Mouse (Mus musculus) embryonic facial prominence, embryonic 10.5 days (tissue): ENCODE data around the gene Sgms1. TPM values are rescaled to one million over a fixed set of nuclear protein-coding genes. Genes with fewer than 3 reads are reported as not detected.

Experiments used
- DNase-seq: peaks from one replicate; pipeline ENCODE4 v3.0.0-alpha.2; 2017; ENCODE audit warnings: low spot score
- H3K27ac ChIP-seq: fragments of 300-500 bp; sonication (generic); replicated peaks from 2 replicates; pipeline ENCODE4 v1.5.1; 2016; ENCODE audit warnings: mild to moderate bottlenecking
- H3K27me3 ChIP-seq: fragments of 300-500 bp; sonication (generic); replicated peaks from 2 replicates; pipeline ENCODE4 v1.6.1; 2016; ENCODE audit warnings: low read depth, mild to moderate bottlenecking; ENCODE audit not compliant: poor library complexity, severe bottlenecking
- H3K36me3 ChIP-seq: fragments of 300-500 bp; sonication (generic); replicated peaks from 2 replicates; pipeline ENCODE4 v1.6.1; 2016; ENCODE audit warnings: mild to moderate bottlenecking, moderate library complexity
- H3K4me1 ChIP-seq: fragments of 300-500 bp; sonication (generic); 2 replicates; pipeline ENCODE4 v1.6.1; 2016
- H3K4me3 ChIP-seq: fragments of 300-500 bp; sonication (generic); 2 replicates; pipeline ENCODE4 v1.5.1; 2016; ENCODE audit warnings: mild to moderate bottlenecking, moderate library complexity
- H3K9me3 ChIP-seq: fragments of 300-500 bp; sonication (generic); 2 replicates; pipeline ENCODE4 v1.6.1; 2016; ENCODE audit warnings: mild to moderate bottlenecking
- WGBS: fragments of 180-500 bp; shearing (Covaris S2); methylation state at CpG from one replicate; pipeline ENCODE4 v1.1.7; 2016; 5-methylcytosine and 5-hydroxymethylcytosine counted together
- polyA plus RNA-seq: library from polyadenylated mRNA; unstranded; fragments of >200 nt; fragmentation: Nextera tagmentation; extraction: Ambion mirVana; gene quantifications from 2 replicates; pipeline ENCODE4 v1.2.1, GENCODE M21; 2016

The Sgms1 gene
- polyA plus RNA-seq, 1 experiment from 2014 or later: 16.6 TPM

- H3K36me3 ChIP-seq: no peaks in the 10 kb centered on the region
- DNase-seq: no peak
- peaks cover 18% of the 10 kb centered on the region for H3K4me1 ChIP-seq
- no peaks in the 10 kb centered on the region for H3K9me3 ChIP-seq
- no peak overlapping the region for H3K4me3 ChIP-seq
- no peaks in the 10 kb centered on the region for H3K27me3 ChIP-seq
- 82% methylated on average over 10 of the region's 10 CpGs for WGBS
- no peak overlapping the region for H3K27ac ChIP-seq
Measured at GRCm38 (mm10) chr19:32231292-32231691, 158.2 kb downstream of the Sgms1 start.

DNA sequence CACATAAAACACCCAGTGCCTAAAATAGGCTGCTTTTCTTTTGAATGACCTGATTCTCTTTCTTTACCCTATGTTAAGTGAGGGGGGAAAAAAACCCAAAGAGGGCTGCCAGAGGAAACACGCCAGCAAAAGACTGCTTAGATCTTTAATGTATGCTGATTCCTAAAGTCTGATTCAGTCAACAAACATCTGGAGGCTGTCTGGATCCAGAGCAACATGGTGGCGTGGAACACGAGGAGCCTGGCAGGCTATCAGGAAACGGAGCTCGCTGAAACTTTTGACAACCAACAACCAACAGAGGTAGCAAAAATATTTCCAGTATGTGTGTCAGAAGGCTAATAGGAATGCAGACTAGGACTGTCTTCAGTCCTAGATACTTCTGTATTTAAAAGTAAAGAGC is 158.7 kb downstream of the Sgms1 start:
- Histone ChIP-seq H3K27ac (no peak overlapping the region), H3K4me3 (no peak overlapping the region), H3K36me3 (no peaks in the 10 kb centered on the region), H3K9me3 (no peaks in the 10 kb centered on the region), H3K4me1 (peaks cover 18% of the 10 kb centered on the region), H3K27me3 (no peaks in the 10 kb centered on the region)
- WGBS: 79% methylated on average over 5 of the region's 5 CpGs
- DNase-seq: no peak

- peaks cover 15% of the 10 kb centered on the region for H3K4me1 ChIP-seq
Measured at GRCm38 (mm10) chr19:32230301-32230700, 159.2 kb downstream of the Sgms1 start.

GRCm38 (mm10) chr19:32229776-32230175 is 159.7 kb downstream of the Sgms1 start:
- Histone ChIP-seq H3K27ac (no peak overlapping the region), H3K36me3 (no peaks in the 10 kb centered on the region), H3K27me3 (no peaks in the 10 kb centered on the region), H3K9me3 (no peaks in the 10 kb centered on the region), H3K4me1 (peaks cover 9% of the 10 kb centered on the region), H3K4me3 (no peak overlapping the region)
- no peak for DNase-seq
- WGBS: 93% methylated on average over 5 of the region's 5 CpGs

More at GRCm38 (mm10) chr19:32230301-32230700, 159.2 kb downstream of the Sgms1 start:
- Histone ChIP-seq H3K27me3 (no peaks in the 10 kb centered on the region), H3K4me3 (no peak overlapping the region), H3K36me3 (no peaks in the 10 kb centered on the region), H3K9me3 (no peaks in the 10 kb centered on the region), H3K27ac (no peak overlapping the region)
- DNase-seq: no peak
- 88% methylated on average over 5 of the region's 5 CpGs for WGBS

DNA sequence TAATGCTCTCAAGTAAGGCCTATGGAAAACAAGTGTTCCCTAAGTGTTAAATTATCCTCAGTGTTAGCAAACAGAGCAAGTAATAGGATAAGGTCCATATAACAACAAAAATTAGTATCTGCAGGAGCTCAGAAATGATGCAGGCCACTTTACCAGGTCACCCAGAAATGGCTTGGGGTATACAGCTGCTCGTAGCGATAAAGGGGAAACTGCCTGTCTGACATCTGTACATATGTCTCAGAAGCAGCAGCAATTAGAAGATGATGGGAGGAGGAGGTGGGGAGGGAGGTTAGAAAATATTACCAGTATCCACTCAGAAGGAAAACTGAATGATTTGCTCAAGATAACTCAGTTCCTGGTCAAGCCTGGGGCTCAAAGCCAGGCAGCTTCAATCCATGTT is 162.3 kb downstream of the Sgms1 start:
- Histone ChIP-seq H3K4me3 (no peak overlapping the region), H3K36me3 (peaks cover 7% of the 10 kb centered on the region; the same call in 1 of the 2 replicates), H3K27me3 (no peaks in the 10 kb centered on the region), H3K27ac (no peak overlapping the region), H3K4me1 (no peaks in the 10 kb centered on the region), H3K9me3 (no peaks in the 10 kb centered on the region)
- DNase-seq: no peak
- WGBS: 90% methylated on average over 2 of the region's 2 CpGs

GRCm38 (mm10) chr19:32225097-32225490 is 164.4 kb downstream of the Sgms1 start:
- Histone ChIP-seq H3K27me3 (no peaks in the 10 kb centered on the region), H3K9me3 (no peaks in the 10 kb centered on the region), H3K4me1 (peaks cover 7% of the 10 kb centered on the region), H3K36me3 (peaks cover 11% of the 10 kb centered on the region; the same call in 1 of the 2 replicates), H3K4me3 (no peak overlapping the region), H3K27ac (no peak overlapping the region)
- 83% methylated on average over 9 of the region's 9 CpGs for WGBS
- DNase-seq: no peak

- Histone ChIP-seq H3K27ac (no peak overlapping the region), H3K4me3 (no peak overlapping the region), H3K27me3 (no peaks in the 10 kb centered on the region), H3K36me3 (peaks cover 11% of the 10 kb centered on the region; the same call in 1 of the 2 replicates), H3K9me3 (no peaks in the 10 kb centered on the region), H3K4me1 (peaks cover 7% of the 10 kb centered on the region)
- WGBS: 82% methylated on average over 2 of the region's 2 CpGs
- DNase-seq: no peak
Measured at GRCm38 (mm10) chr19:32224318-32225096, 165.0 kb downstream of the Sgms1 start.

- Histone ChIP-seq H3K4me3 (no peak overlapping the region), H3K4me1 (peaks cover 7% of the 10 kb centered on the region), H3K9me3 (no peaks in the 10 kb centered on the region), H3K36me3 (peaks cover 11% of the 10 kb centered on the region; the same call in 1 of the 2 replicates), H3K27ac (no peak overlapping the region), H3K27me3 (no peaks in the 10 kb centered on the region)
- no peak for DNase-seq
- WGBS: 90% methylated on average over 3 of the region's 3 CpGs
Measured at GRCm38 (mm10) chr19:32223751-32224174, 165.8 kb downstream of the Sgms1 start.

DNA sequence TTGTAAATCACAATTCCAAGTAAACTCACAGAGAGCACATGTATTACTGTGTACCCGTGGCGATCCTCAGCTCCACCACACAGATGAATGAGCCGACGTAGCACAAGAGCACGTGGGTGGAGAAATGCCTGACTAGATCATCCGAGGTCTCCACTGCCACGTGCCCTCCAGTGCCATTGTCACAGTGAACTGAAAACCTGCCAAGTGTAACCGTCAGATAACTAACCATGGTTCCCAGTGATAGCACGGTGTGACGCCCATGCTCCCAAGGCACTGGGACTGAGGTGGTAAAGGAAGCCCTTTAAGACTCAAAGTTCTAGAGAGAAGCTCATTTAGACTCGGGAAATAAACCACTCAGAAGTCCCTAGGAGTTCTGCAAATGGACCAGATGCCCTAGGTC is 167.4 kb downstream of the Sgms1 start:
- H3K4me1 ChIP-seq: peaks cover 7% of the 10 kb centered on the region
- WGBS: 95% methylated on average over 11 of the region's 11 CpGs
- H3K27me3 ChIP-seq: no peaks in the 10 kb centered on the region
- no peaks in the 10 kb centered on the region for H3K9me3 ChIP-seq
- no peak for DNase-seq
- H3K27ac ChIP-seq: no peak overlapping the region
- no peak overlapping the region for H3K4me3 ChIP-seq
- H3K36me3 ChIP-seq: peaks cover 11% of the 10 kb centered on the region; the same call in 1 of the 2 replicates

DNA sequence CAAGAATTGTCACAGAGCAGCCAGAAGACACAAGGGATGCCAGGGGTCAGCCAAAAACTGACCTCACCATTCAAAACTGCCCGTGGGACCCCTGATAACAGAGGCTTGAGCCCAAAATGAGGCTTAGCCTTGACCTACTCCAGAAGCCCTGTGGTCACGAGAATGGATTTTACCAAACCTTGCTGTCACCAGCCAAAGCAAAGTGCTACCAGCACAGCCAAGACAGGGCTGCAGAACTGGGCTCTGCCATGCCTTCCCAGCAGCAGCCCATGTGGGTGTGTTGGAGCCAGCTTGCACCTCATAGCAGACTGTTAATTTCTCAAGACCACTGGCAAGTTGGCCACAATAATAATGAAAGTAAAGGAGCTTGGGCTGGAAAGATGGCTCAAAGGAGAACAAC is 168.5 kb downstream of the Sgms1 start:
- Histone ChIP-seq H3K27me3 (no peaks in the 10 kb centered on the region), H3K36me3 (peaks cover 11% of the 10 kb centered on the region; the same call in 1 of the 2 replicates), H3K4me1 (peaks cover 7% of the 10 kb centered on the region), H3K9me3 (no peaks in the 10 kb centered on the region), H3K27ac (no peak overlapping the region), H3K4me3 (no peak overlapping the region)
- no peak for DNase-seq
- WGBS: 57% methylated on average over 2 of the region's 2 CpGs

GRCm38 (mm10) chr19:32216710-32217109 is 172.8 kb downstream of the Sgms1 start:
- H3K4me1 ChIP-seq: peaks cover 12% of the 10 kb centered on the region
- H3K27me3 ChIP-seq: no peaks in the 10 kb centered on the region
- no peak overlapping the region for H3K4me3 ChIP-seq
- WGBS: 92% methylated on average over 2 of the region's 2 CpGs
- H3K36me3 ChIP-seq: no peaks in the 10 kb centered on the region
- DNase-seq: no peak
- no peaks in the 10 kb centered on the region for H3K9me3 ChIP-seq
- no peak overlapping the region for H3K27ac ChIP-seq

DNA sequence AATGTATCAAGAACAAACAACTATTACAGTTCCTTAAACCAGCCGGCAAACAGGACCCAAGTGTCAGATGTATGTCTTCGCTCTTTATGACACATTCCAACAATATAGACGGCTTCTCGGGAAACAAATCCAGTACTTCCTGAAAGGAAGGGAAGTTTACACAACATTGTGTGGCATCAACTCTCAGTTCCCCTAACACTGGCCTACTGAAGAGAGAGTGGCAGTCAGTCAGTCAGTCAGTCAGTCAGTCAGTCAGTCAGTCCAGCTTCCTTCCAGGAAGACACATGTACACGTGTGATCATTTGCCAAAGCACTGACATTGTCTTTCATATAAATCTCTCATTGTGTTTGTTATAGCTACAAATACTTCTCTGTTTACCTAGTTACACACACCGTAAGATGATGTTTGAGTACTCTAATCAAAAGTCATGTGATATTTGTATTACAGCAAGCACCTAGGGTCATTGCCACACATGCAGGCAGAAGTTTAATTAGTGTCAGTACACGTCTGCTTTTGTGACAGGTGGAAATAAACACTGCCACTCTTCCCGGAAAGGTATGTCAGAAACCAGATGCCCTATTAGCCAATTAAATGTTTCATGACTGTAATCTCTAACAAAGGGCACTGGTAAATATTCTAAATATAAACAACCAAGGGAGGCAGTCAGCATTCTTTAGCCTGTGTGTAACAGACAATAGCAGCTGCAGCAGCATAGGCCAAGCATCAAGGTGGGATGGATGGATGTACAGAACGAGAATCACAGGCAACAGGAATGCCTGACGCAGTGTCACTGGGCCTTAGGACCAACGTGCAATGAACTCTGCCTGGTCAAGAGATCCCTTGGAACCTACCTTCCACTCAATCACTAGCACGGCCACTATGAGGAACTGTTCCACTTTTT is 174.4 kb downstream of the Sgms1 start:
- no peaks in the 10 kb centered on the region for H3K36me3 ChIP-seq
- no peak overlapping the region for H3K4me3 ChIP-seq
- H3K9me3 ChIP-seq: no peaks in the 10 kb centered on the region
- H3K27ac ChIP-seq: no peak overlapping the region
- H3K4me1 ChIP-seq: peaks cover 19% of the 10 kb centered on the region
- DNase-seq: no peak
- 78% methylated on average over 12 of the region's 12 CpGs for WGBS
- no peaks in the 10 kb centered on the region for H3K27me3 ChIP-seq
